Mouse (Mus musculus): ENCODE measurements around the gene Ecsit.

Gene Ecsit

GRCm38 (mm10) chr9:22085022-22085834, at the start of gene Ecsit:
Gene Ecsit, minus strand, starts transcription at chr9:22085438.
- H3K9me3 ChIP-seq (ENCODE audit: low read length), result no peaks in the 10 kb centered on the region
- peaks cover 25% of the 10 kb centered on the region for H3K4me1 ChIP-seq (replicated peaks; ENCODE audit: low read depth, low read length)
- no peaks in the 10 kb centered on the region for H3K27me3 ChIP-seq (ENCODE audit: insufficient read depth, low read length)
- peaks cover 34% of the 10 kb centered on the region for H3K36me3 ChIP-seq (ENCODE audit: insufficient read depth, low read length)
- peak within 1 kb of the TSS; percentile 95 for H3K4me3 ChIP-seq (replicated peaks; ENCODE audit: low read length)
- TF ChIP-seq POU5F1 (IDR thresholded peaks at IDR 0.05; ENCODE audit: borderline replicate concordance, low read length) (no peak), NANOG (IDR thresholded peaks at IDR 0.05; ENCODE audit: borderline replicate concordance, low read length) (no peak), CTCF (conservative IDR thresholded peaks at IDR 0.05; ENCODE audit: low read length) (no peak)

GRCm38 (mm10) chr9:22134246-22134890, 49.1 kb upstream of the Ecsit start:
- no peak overlapping the region for H3K4me3 ChIP-seq (replicated peaks; ENCODE audit: low read length)
- H3K4me1 ChIP-seq (replicated peaks; ENCODE audit: low read depth, low read length), result peaks cover 77% of the 10 kb centered on the region
- H3K9me3 ChIP-seq (ENCODE audit: low read length), result peaks cover 10% of the 10 kb centered on the region
- peaks cover 49% of the 10 kb centered on the region for H3K27me3 ChIP-seq (ENCODE audit: insufficient read depth, low read length)
- TF ChIP-seq NANOG (IDR thresholded peaks at IDR 0.05; ENCODE audit: borderline replicate concordance, low read length) (no peak), POU5F1 (IDR thresholded peaks at IDR 0.05; ENCODE audit: borderline replicate concordance, low read length) (no peak), CTCF (conservative IDR thresholded peaks at IDR 0.05; ENCODE audit: low read length) (no peak)
- H3K36me3 ChIP-seq (ENCODE audit: insufficient read depth, low read length), result peaks cover 6% of the 10 kb centered on the region

GRCm38 (mm10) chr9:22132220-22132619, 47.0 kb upstream of the Ecsit start:
- Histone ChIP-seq H3K9me3 (ENCODE audit: low read length) (no peaks in the 10 kb centered on the region), H3K4me3 (replicated peaks; ENCODE audit: low read length) (peak overlapping the region; percentile 83), H3K4me1 (replicated peaks; ENCODE audit: low read depth, low read length) (peaks cover 78% of the 10 kb centered on the region), H3K36me3 (ENCODE audit: insufficient read depth, low read length) (peaks cover 20% of the 10 kb centered on the region), H3K27me3 (ENCODE audit: insufficient read depth, low read length) (peaks cover 59% of the 10 kb centered on the region)
- no peak for TF ChIP-seq CTCF (conservative IDR thresholded peaks at IDR 0.05; ENCODE audit: low read length)
- TF ChIP-seq POU5F1 (IDR thresholded peaks at IDR 0.05; ENCODE audit: borderline replicate concordance, low read length), result no peak
- TF ChIP-seq NANOG (IDR thresholded peaks at IDR 0.05; ENCODE audit: borderline replicate concordance, low read length), result no peak

- H3K36me3 ChIP-seq (ENCODE audit: insufficient read depth, low read length), result peaks cover 27% of the 10 kb centered on the region
- TF ChIP-seq NANOG (IDR thresholded peaks at IDR 0.05; ENCODE audit: borderline replicate concordance, low read length) (no peak), POU5F1 (IDR thresholded peaks at IDR 0.05; ENCODE audit: borderline replicate concordance, low read length) (no peak), CTCF (conservative IDR thresholded peaks at IDR 0.05; ENCODE audit: low read length) (no peak)
- no peaks in the 10 kb centered on the region for H3K9me3 ChIP-seq (ENCODE audit: low read length)
- peaks cover 59% of the 10 kb centered on the region for H3K27me3 ChIP-seq (ENCODE audit: insufficient read depth, low read length)
- H3K4me1 ChIP-seq (replicated peaks; ENCODE audit: low read depth, low read length), result peaks cover 78% of the 10 kb centered on the region
- peak overlapping the region; percentile 83 for H3K4me3 ChIP-seq (replicated peaks; ENCODE audit: low read length)
These were observed 46.2 kb upstream of the Ecsit start for GRCm38 (mm10) chr9:22131226-22131981.

- peaks cover 33% of the 10 kb centered on the region for H3K27me3 ChIP-seq (ENCODE audit: insufficient read depth, low read length)
- H3K36me3 ChIP-seq (ENCODE audit: insufficient read depth, low read length), result peaks cover 27% of the 10 kb centered on the region
- no peak for TF ChIP-seq NANOG (IDR thresholded peaks at IDR 0.05; ENCODE audit: borderline replicate concordance, low read length)
- TF ChIP-seq CTCF (conservative IDR thresholded peaks at IDR 0.05; ENCODE audit: low read length), result peak; percentile 40
- H3K4me1 ChIP-seq (replicated peaks; ENCODE audit: low read depth, low read length), result peaks cover 49% of the 10 kb centered on the region
- H3K4me3 ChIP-seq (replicated peaks; ENCODE audit: low read length), result no peak overlapping the region
- H3K9me3 ChIP-seq (ENCODE audit: low read length), result no peaks in the 10 kb centered on the region
These were observed 40.2 kb upstream of the Ecsit start for GRCm38 (mm10) chr9:22125246-22126027.

DNA sequence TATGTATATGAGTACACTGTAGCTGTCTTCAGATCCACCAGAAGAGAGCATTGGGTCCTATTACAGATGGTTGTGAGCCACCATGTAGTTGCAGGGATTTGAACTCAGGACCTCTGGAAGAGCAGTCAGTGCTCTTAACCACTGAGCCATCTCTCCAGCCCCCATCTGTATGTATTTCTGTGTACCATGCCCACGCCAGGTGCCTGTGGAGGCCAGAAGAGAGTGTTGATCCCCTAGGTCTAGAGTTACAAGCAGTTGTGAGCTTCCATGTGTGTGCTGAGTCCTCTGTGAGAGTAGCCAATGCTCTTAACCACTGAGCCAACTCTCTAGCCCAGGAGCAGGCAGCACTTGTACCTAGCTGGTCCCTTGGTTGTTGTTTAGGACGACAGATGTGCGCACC, 38.9 kb upstream of the Ecsit start:
- H3K4me3 ChIP-seq (replicated peaks; ENCODE audit: low read length), result no peak overlapping the region
- peaks cover 19% of the 10 kb centered on the region for H3K36me3 ChIP-seq (ENCODE audit: insufficient read depth, low read length)
- TF ChIP-seq NANOG (IDR thresholded peaks at IDR 0.05; ENCODE audit: borderline replicate concordance, low read length) (no peak), POU5F1 (IDR thresholded peaks at IDR 0.05; ENCODE audit: borderline replicate concordance, low read length) (no peak), CTCF (conservative IDR thresholded peaks at IDR 0.05; ENCODE audit: low read length) (no peak)
- no peaks in the 10 kb centered on the region for H3K9me3 ChIP-seq (ENCODE audit: low read length)
- peaks cover 25% of the 10 kb centered on the region for H3K27me3 ChIP-seq (ENCODE audit: insufficient read depth, low read length)
- H3K4me1 ChIP-seq (replicated peaks; ENCODE audit: low read depth, low read length), result peaks cover 36% of the 10 kb centered on the region

GRCm38 (mm10) chr9:22123069-22123609, 37.9 kb upstream of the Ecsit start:
- H3K4me3 ChIP-seq (replicated peaks; ENCODE audit: low read length), result no peak overlapping the region
- peaks cover 18% of the 10 kb centered on the region for H3K27me3 ChIP-seq (ENCODE audit: insufficient read depth, low read length)
- no peaks in the 10 kb centered on the region for H3K9me3 ChIP-seq (ENCODE audit: low read length)
- TF ChIP-seq NANOG (IDR thresholded peaks at IDR 0.05; ENCODE audit: borderline replicate concordance, low read length) (no peak), CTCF (conservative IDR thresholded peaks at IDR 0.05; ENCODE audit: low read length) (no peak), POU5F1 (IDR thresholded peaks at IDR 0.05; ENCODE audit: borderline replicate concordance, low read length) (no peak)
- peaks cover 12% of the 10 kb centered on the region; the same call in 1 of the 2 replicates for H3K36me3 ChIP-seq (ENCODE audit: insufficient read depth, low read length)
- peaks cover 37% of the 10 kb centered on the region for H3K4me1 ChIP-seq (replicated peaks; ENCODE audit: low read depth, low read length)

All from E14TG2a.4 (cell line).